Mouse (Mus musculus) bone marrow, adult 2 months (tissue): ENCODE data around the gene Wdr5.

Experiments used
- CTCF ChIP-seq: fragments of 200-500 bp; IDR thresholded peaks from 2 replicates; pipeline ENCODE4 v1.5.1; 2011; ENCODE audit warnings: low read length, control low read depth; ENCODE audit not compliant: control insufficient read depth, insufficient read depth
- POLR2A ChIP-seq: fragments of 200-500 bp; IDR thresholded peaks from 2 replicates; pipeline ENCODE4 v1.6.1; 2011; ENCODE audit warnings: low read depth, mild to moderate bottlenecking, control low read depth, low read length, borderline replicate concordance; ENCODE audit not compliant: control insufficient read depth

- TF ChIP-seq CTCF (no peak), POLR2A (no peak)
These were observed 63.6 kb downstream of the Wdr5 start for GRCm38 (mm10) chr2:27578552-27578951.
